Mouse (Mus musculus): ENCODE measurements at regions not wholly inside any gene's neighbourhood (a gene's known extent, or its start where the extent isn't known, plus 50 kb on each side); places are given as distances from the start of the nearest gene placed in this dataset.
A peak's percentile ranks its signal among the peaks of the same experiment; 100 is the strongest.
"Not testable (repeated sequence)": the region's sequence is repeated elsewhere in the genome, so short reads cannot be mapped to it uniquely, and the experiment has no call there.

- Histone ChIP-seq H3K36me3 (ENCODE audit: control insufficient read depth, insufficient read depth, low read length) (no peaks in the 10 kb centered on the region), H3K4me3 (replicated peaks; ENCODE audit: low read length) (no peak overlapping the region), H3K9ac (ENCODE audit: low read depth, low read length, severe bottlenecking) (no peak overlapping the region), H3K9me3 (ENCODE audit: control insufficient read depth, low read length) (no peaks in the 10 kb centered on the region), H3K4me1 (ENCODE audit: control insufficient read depth, insufficient read depth, low read length) (peaks cover 3% of the 10 kb centered on the region; the same call in 1 of the 2 replicates), H3K27ac (replicated peaks; ENCODE audit: low read depth, low read length) (no peak overlapping the region), H3K4me2 (replicated peaks; ENCODE audit: low read depth, low read length, severe bottlenecking) (no peak overlapping the region), H3K27me3 (ENCODE audit: control insufficient read depth, insufficient read depth, low read length) (no peaks in the 10 kb centered on the region)
- TF ChIP-seq POLR2A (IDR thresholded peaks at IDR 0.05; ENCODE audit: borderline replicate concordance, extremely low read depth, insufficient read depth, insufficient read length): no peak
- peak; percentile 47 for DNase-seq (ENCODE audit: low spot score)
- WGBS: 27% methylated on average over 2 of the region's 2 CpGs
- ATAC-seq (ENCODE audit: low FRiP score, low read depth): 0 out of 2 replicates have a peak, but pooled peaks have one; percentile 30
Observed at GRCm38 (mm10) chr16:63155300-63155821, 301.3 kb downstream of the Pros1 start.

- 59% methylated on average over 6 of the region's 6 CpGs for WGBS
- Histone ChIP-seq H3K36me3 (ENCODE audit: control insufficient read depth, insufficient read depth, low read length) (no peaks in the 10 kb centered on the region), H3K27ac (replicated peaks; ENCODE audit: low read depth, low read length) (no peak overlapping the region), H3K9ac (ENCODE audit: low read depth, low read length, severe bottlenecking) (no peak overlapping the region), H3K4me1 (ENCODE audit: control insufficient read depth, insufficient read depth, low read length) (no peaks in the 10 kb centered on the region), H3K4me2 (replicated peaks; ENCODE audit: low read depth, low read length, severe bottlenecking) (no peak overlapping the region), H3K9me3 (ENCODE audit: control insufficient read depth, low read length) (no peaks in the 10 kb centered on the region), H3K27me3 (ENCODE audit: control insufficient read depth, insufficient read depth, low read length) (no peaks in the 10 kb centered on the region), H3K4me3 (replicated peaks; ENCODE audit: low read length) (no peak overlapping the region)
- DNase-seq (ENCODE audit: low spot score) (no peak), ATAC-seq (ENCODE audit: low FRiP score, low read depth) (no peak)
- no peak for TF ChIP-seq POLR2A (IDR thresholded peaks at IDR 0.05; ENCODE audit: borderline replicate concordance, extremely low read depth, insufficient read depth, insufficient read length)
Observed at GRCm38 (mm10) chr16:63170101-63170500, 316.0 kb downstream of the Pros1 start.

GRCm38 (mm10) chr16:63179228-63179627 lies 325.1 kb downstream of the Pros1 start:
- no peak overlapping the region for H3K27ac ChIP-seq (replicated peaks; ENCODE audit: low read depth, low read length)
- no peaks in the 10 kb centered on the region for H3K4me1 ChIP-seq (ENCODE audit: control insufficient read depth, insufficient read depth, low read length)
- no peak; the same call in 1 of the 2 replicates for ATAC-seq (ENCODE audit: low FRiP score, low read depth)
- no peak overlapping the region for H3K9ac ChIP-seq (ENCODE audit: low read depth, low read length, severe bottlenecking)
- no peaks in the 10 kb centered on the region for H3K36me3 ChIP-seq (ENCODE audit: control insufficient read depth, insufficient read depth, low read length)
- 57% methylated on average over 5 of the region's 5 CpGs for WGBS
- no peak overlapping the region for H3K4me3 ChIP-seq (replicated peaks; ENCODE audit: low read length)
- no peak for DNase-seq (ENCODE audit: low spot score)
- TF ChIP-seq POLR2A (IDR thresholded peaks at IDR 0.05; ENCODE audit: borderline replicate concordance, extremely low read depth, insufficient read depth, insufficient read length): no peak
- no peaks in the 10 kb centered on the region for H3K9me3 ChIP-seq (ENCODE audit: control insufficient read depth, low read length)
- no peaks in the 10 kb centered on the region for H3K27me3 ChIP-seq (ENCODE audit: control insufficient read depth, insufficient read depth, low read length)
- no peak overlapping the region for H3K4me2 ChIP-seq (replicated peaks; ENCODE audit: low read depth, low read length, severe bottlenecking)

- no peak overlapping the region for H3K4me2 ChIP-seq (replicated peaks; ENCODE audit: low read depth, low read length, severe bottlenecking)
- H3K4me1 ChIP-seq (ENCODE audit: control insufficient read depth, insufficient read depth, low read length): no peaks in the 10 kb centered on the region
- no peak for ATAC-seq (ENCODE audit: low FRiP score, low read depth)
- DNase-seq (ENCODE audit: low spot score): no peak
- H3K9ac ChIP-seq (ENCODE audit: low read depth, low read length, severe bottlenecking): no peak overlapping the region
- H3K36me3 ChIP-seq (ENCODE audit: control insufficient read depth, insufficient read depth, low read length): no peaks in the 10 kb centered on the region
- H3K27ac ChIP-seq (replicated peaks; ENCODE audit: low read depth, low read length): no peak overlapping the region
- WGBS: 85% methylated on average over 6 of the region's 6 CpGs
- H3K4me3 ChIP-seq (replicated peaks; ENCODE audit: low read length): no peak overlapping the region
- no peaks in the 10 kb centered on the region for H3K27me3 ChIP-seq (ENCODE audit: control insufficient read depth, insufficient read depth, low read length)
- TF ChIP-seq POLR2A (IDR thresholded peaks at IDR 0.05; ENCODE audit: borderline replicate concordance, extremely low read depth, insufficient read depth, insufficient read length): no peak
- H3K9me3 ChIP-seq (ENCODE audit: control insufficient read depth, low read length): no peaks in the 10 kb centered on the region
Observed at GRCm38 (mm10) chr16:63191181-63191580, 337.1 kb downstream of the Pros1 start.

- WGBS: 95% methylated on average over 1 of the region's 1 CpGs
- no peak overlapping the region for H3K9ac ChIP-seq (ENCODE audit: low read depth, low read length, severe bottlenecking)
- DNase-seq (ENCODE audit: low spot score): no peak
- H3K9me3 ChIP-seq (ENCODE audit: control insufficient read depth, low read length): no peaks in the 10 kb centered on the region
- ATAC-seq (ENCODE audit: low FRiP score, low read depth): no peak
- no peaks in the 10 kb centered on the region for H3K27me3 ChIP-seq (ENCODE audit: control insufficient read depth, insufficient read depth, low read length)
- no peak overlapping the region for H3K4me2 ChIP-seq (replicated peaks; ENCODE audit: low read depth, low read length, severe bottlenecking)
- H3K27ac ChIP-seq (replicated peaks; ENCODE audit: low read depth, low read length): no peak overlapping the region
- H3K4me3 ChIP-seq (replicated peaks; ENCODE audit: low read length): no peak overlapping the region
- no peak for TF ChIP-seq POLR2A (IDR thresholded peaks at IDR 0.05; ENCODE audit: borderline replicate concordance, extremely low read depth, insufficient read depth, insufficient read length)
- H3K36me3 ChIP-seq (ENCODE audit: control insufficient read depth, insufficient read depth, low read length): no peaks in the 10 kb centered on the region
- H3K4me1 ChIP-seq (ENCODE audit: control insufficient read depth, insufficient read depth, low read length): no peaks in the 10 kb centered on the region
Observed at GRCm38 (mm10) chr16:63191623-63192022, 337.5 kb downstream of the Pros1 start.

GRCm38 (mm10) chr16:63194595-63194994 lies 340.5 kb downstream of the Pros1 start:
- Histone ChIP-seq H3K27me3 (ENCODE audit: control insufficient read depth, insufficient read depth, low read length) (no peaks in the 10 kb centered on the region), H3K4me1 (ENCODE audit: control insufficient read depth, insufficient read depth, low read length) (no peaks in the 10 kb centered on the region), H3K36me3 (ENCODE audit: control insufficient read depth, insufficient read depth, low read length) (no peaks in the 10 kb centered on the region), H3K4me2 (replicated peaks; ENCODE audit: low read depth, low read length, severe bottlenecking) (no peak overlapping the region), H3K27ac (replicated peaks; ENCODE audit: low read depth, low read length) (no peak overlapping the region), H3K9ac (ENCODE audit: low read depth, low read length, severe bottlenecking) (no peak overlapping the region), H3K4me3 (replicated peaks; ENCODE audit: low read length) (no peak overlapping the region), H3K9me3 (ENCODE audit: control insufficient read depth, low read length) (no peaks in the 10 kb centered on the region)
- TF ChIP-seq POLR2A (IDR thresholded peaks at IDR 0.05; ENCODE audit: borderline replicate concordance, extremely low read depth, insufficient read depth, insufficient read length): no peak
- ATAC-seq (ENCODE audit: low FRiP score, low read depth) (no peak), DNase-seq (ENCODE audit: low spot score) (no peak)
- whole genome bisulfite sequencing: 82% methylated on average over 2 of the region's 2 CpGs

- H3K27me3 ChIP-seq (ENCODE audit: control insufficient read depth, insufficient read depth, low read length); H3K9ac ChIP-seq (ENCODE audit: low read depth, low read length, severe bottlenecking); H3K4me2 ChIP-seq (replicated peaks; ENCODE audit: low read depth, low read length, severe bottlenecking); H3K4me3 ChIP-seq (replicated peaks; ENCODE audit: low read length); H3K27ac ChIP-seq (replicated peaks; ENCODE audit: low read depth, low read length); H3K4me1 ChIP-seq (ENCODE audit: control insufficient read depth, insufficient read depth, low read length); H3K9me3 ChIP-seq (ENCODE audit: control insufficient read depth, low read length); DNase-seq (ENCODE audit: low spot score); H3K36me3 ChIP-seq (ENCODE audit: control insufficient read depth, insufficient read depth, low read length); ATAC-seq (ENCODE audit: low FRiP score, low read depth): not testable (repeated sequence)
- WGBS: 90% methylated on average over 1 of the region's 1 CpGs
Observed at GRCm38 (mm10) chr16:63213471-63213870, 359.4 kb downstream of the Pros1 start.
